Mouse (Mus musculus) midbrain, embryonic 16.5 days (tissue): ENCODE measurements around the gene Adra2b. TPM values are rescaled to one million over a fixed set of nuclear protein-coding genes. Genes with fewer than 3 reads are reported as not detected.

Experiments used
- ATAC-seq: fragments of 200-750 bp; cut with Nextera tagmentation; 2 replicates; pipeline ENCODE4 v1.8.0; 2017; ENCODE audit warnings: moderate TSS enrichment
- H3K27ac ChIP-seq: fragments of 300-500 bp; sonication (generic); 2 replicates; pipeline ENCODE4 v1.5.1; 2014; ENCODE audit warnings: mild to moderate bottlenecking, low read length, mixed read lengths
- H3K27me3 ChIP-seq: fragments of 300-500 bp; sonication (generic); 2 replicates; pipeline ENCODE4 v1.6.1; 2014; ENCODE audit warnings: low read depth, low read length, mixed read lengths; ENCODE audit not compliant: control insufficient read depth, insufficient read depth
- H3K36me3 ChIP-seq: fragments of 300-500 bp; sonication (generic); 2 replicates; pipeline ENCODE4 v1.6.1; 2014; ENCODE audit warnings: mild to moderate bottlenecking, low read length, moderate library complexity, mixed read lengths; ENCODE audit not compliant: control insufficient read depth, insufficient read depth
- H3K4me1 ChIP-seq: fragments of 300-500 bp; sonication (generic); 2 replicates; pipeline ENCODE4 v1.6.1; 2014; ENCODE audit warnings: mild to moderate bottlenecking, low read length, mixed read lengths; ENCODE audit not compliant: control insufficient read depth, insufficient read depth
- H3K4me2 ChIP-seq: fragments of 300-500 bp; sonication (generic); 2 replicates; pipeline ENCODE4 v1.6.1; 2014; ENCODE audit warnings: mild to moderate bottlenecking, low read length, mixed read lengths
- H3K4me3 ChIP-seq: fragments of 300-500 bp; sonication (generic); 2 replicates; pipeline ENCODE4 v1.5.1; 2014; ENCODE audit warnings: low read depth, mild to moderate bottlenecking, low read length, moderate library complexity, mixed read lengths
- H3K9ac ChIP-seq: fragments of 300-500 bp; sonication (generic); 2 replicates; pipeline ENCODE4 v1.6.1; 2014; ENCODE audit warnings: low read depth, low read length, mixed read lengths
- H3K9me3 ChIP-seq: fragments of 300-500 bp; sonication (generic); replicated peaks from 2 replicates; pipeline ENCODE4 v1.6.1; 2014; ENCODE audit warnings: mild to moderate bottlenecking, low read length, mixed read lengths; ENCODE audit not compliant: control insufficient read depth, poor library complexity, severe bottlenecking
- WGBS: fragments of 180-500 bp; shearing (Covaris S2); extraction: QIAGEN DNeasy Blood & Tissue Kit; methylation state at CpG from one replicate; pipeline ENCODE4 v1.1.7; 2014; 5-methylcytosine and 5-hydroxymethylcytosine counted together
- polyA plus RNA-seq: library from polyadenylated mRNA; unstranded; fragments of >200 nt; fragmentation: Nextera tagmentation; extraction: Ambion mirVana; gene quantifications from 2 replicates; pipeline ENCODE4 v1.2.1, GENCODE M21; 2015

Adra2b gene
- polyA plus RNA-seq, 1 experiment from 2014 or later = 0.20 TPM

DNA sequence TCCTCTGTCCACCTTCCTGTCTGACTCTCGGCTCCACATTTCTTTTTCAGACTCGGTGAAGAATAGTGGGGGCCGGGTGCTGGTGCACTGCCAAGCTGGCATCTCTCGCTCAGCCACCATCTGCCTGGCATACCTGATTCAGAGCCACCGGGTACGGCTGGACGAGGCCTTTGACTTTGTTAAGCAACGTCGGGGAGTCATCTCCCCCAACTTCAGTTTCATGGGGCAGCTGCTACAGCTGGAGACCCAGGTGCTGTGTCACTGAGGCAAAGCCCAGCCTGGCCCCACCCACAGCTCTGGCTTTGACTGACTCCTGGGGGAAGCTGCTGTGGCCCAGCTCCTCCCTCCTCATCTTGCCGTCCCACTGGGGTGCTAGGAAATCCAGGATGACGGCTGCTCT lies 25.5 kb upstream of the Adra2b start:
- H3K36me3 ChIP-seq = no peaks in the 10 kb centered on the region
- peak overlapping the region; percentile 93; the same call in 1 of the 2 replicates for H3K4me2 ChIP-seq
- H3K4me1 ChIP-seq = peaks cover 6% of the 10 kb centered on the region; the same call in 1 of the 2 replicates
- peaks cover 19% of the 10 kb centered on the region for H3K27me3 ChIP-seq
- no peak overlapping the region for H3K9ac ChIP-seq
- H3K4me3 ChIP-seq = no peak overlapping the region
- no peaks in the 10 kb centered on the region for H3K9me3 ChIP-seq
- 74% methylated on average over 11 of the region's 11 CpGs for WGBS
- no peak overlapping the region for H3K27ac ChIP-seq
- no peak for ATAC-seq

DNA sequence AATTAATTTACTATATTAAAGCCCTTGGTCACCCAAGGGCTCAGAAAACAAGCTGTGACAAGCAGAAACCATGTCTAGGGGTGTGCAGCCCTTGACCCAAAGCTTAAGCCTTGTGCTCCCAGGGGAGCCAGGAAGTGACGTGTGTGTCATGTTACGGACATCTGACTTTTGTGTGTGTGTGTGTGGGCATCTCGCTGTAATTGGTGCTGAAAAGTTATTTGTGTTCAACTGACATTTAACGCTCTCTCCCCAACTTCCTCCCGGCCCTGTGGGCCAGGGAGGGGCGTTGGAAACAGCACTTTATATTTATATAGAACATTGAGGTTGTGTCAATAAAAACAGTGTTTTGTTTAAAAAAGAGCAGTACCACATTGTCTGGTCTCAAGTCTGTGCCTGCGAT lies 25.0 kb upstream of the Adra2b start:
- Histone ChIP-seq H3K9ac (no peak overlapping the region), H3K9me3 (no peaks in the 10 kb centered on the region), H3K4me2 (no peak overlapping the region), H3K4me3 (no peak overlapping the region), H3K36me3 (no peaks in the 10 kb centered on the region), H3K27me3 (peaks cover 19% of the 10 kb centered on the region), H3K4me1 (peaks cover 6% of the 10 kb centered on the region; the same call in 1 of the 2 replicates), H3K27ac (no peak overlapping the region)
- ATAC-seq = no peak
- 72% methylated on average over 7 of the region's 7 CpGs for whole genome bisulfite sequencing

DNA sequence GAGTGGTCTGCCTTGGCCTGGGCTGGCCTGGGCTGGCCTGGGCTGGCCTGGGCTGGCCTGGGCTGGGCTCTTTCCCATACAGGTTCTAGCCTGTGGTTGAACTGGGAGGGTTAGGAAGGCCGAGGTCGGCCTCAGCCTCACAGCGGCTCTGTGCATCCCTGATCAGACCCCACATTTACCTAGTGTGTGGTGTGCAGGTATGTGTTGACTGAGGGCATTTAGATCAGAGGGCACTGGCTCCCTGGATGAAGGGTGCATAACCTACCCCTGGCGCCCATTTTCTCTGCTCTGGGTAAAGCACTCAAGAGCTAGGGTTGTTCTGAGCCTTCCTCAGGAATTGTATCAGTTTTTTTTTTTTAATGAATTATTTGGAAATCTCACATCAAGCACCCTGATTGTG lies 24.6 kb upstream of the Adra2b start, which contains the start of gene Astl:
Astl (plus strand) TSS at position 224 of the 400 bp plus-strand sequence.
- Histone ChIP-seq H3K4me1 (peaks cover 6% of the 10 kb centered on the region; the same call in 1 of the 2 replicates), H3K9me3 (no peaks in the 10 kb centered on the region), H3K27ac (no peak within 1 kb of the TSS), H3K27me3 (peaks cover 19% of the 10 kb centered on the region), H3K4me2 (peak within 1 kb of the TSS; percentile 93; the same call in 1 of the 2 replicates), H3K4me3 (no peak within 1 kb of the TSS), H3K36me3 (no peaks in the 10 kb centered on the region), H3K9ac (no peak within 1 kb of the TSS)
- 93% methylated on average over 4 of the region's 4 CpGs for WGBS
- ATAC-seq = no peak

DNA sequence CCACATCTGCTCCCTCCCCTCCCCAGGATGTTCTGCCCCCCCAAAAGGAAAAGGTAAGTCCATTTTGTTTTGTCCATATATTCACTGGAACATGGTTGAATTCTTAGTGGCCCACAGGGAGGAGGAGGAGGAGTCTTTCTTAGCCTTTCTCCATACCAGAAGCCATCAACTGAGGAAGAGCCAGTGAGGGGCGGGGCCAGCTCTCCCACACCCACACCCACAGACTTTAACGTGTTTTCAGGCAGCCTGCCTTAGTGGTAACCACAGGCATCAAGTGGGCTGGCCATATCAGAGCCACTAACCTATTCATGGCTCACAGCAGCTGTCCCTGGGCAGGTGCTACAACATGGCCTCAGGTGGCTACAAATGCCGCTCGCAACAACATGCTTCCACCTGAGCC lies 24.2 kb upstream of the Adra2b start:
- Histone ChIP-seq H3K4me1 (peaks cover 6% of the 10 kb centered on the region; the same call in 1 of the 2 replicates), H3K9ac (no peak overlapping the region), H3K27me3 (peaks cover 19% of the 10 kb centered on the region), H3K4me2 (no peak overlapping the region), H3K4me3 (no peak overlapping the region), H3K9me3 (no peaks in the 10 kb centered on the region), H3K27ac (no peak overlapping the region), H3K36me3 (no peaks in the 10 kb centered on the region)
- no peak for ATAC-seq
- WGBS = 69% methylated on average over 4 of the region's 4 CpGs

DNA sequence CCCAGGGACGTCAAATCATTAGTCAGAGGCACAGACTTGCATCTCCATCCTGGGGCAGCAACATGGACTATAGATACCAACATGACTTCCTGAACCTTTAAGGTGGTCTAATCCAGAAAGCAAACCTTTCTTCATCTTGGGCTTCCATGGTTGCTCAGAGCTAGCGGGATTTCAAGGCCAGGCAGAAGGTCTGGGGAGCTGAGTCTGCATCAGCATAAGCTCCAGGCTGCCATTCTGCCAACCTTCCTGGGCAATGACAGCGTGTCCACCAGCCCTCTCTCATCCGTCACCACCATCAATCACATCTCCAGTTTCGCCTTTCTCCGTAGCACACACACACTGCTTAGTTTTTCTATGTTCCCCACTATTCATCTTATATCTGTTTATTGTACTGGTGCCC lies 23.7 kb upstream of the Adra2b start:
- no peaks in the 10 kb centered on the region for H3K9me3 ChIP-seq
- no peak overlapping the region for H3K4me3 ChIP-seq
- H3K4me2 ChIP-seq = no peak overlapping the region
- peaks cover 6% of the 10 kb centered on the region; the same call in 1 of the 2 replicates for H3K4me1 ChIP-seq
- WGBS = 84% methylated on average over 6 of the region's 6 CpGs
- no peak overlapping the region for H3K9ac ChIP-seq
- H3K27me3 ChIP-seq = peaks cover 19% of the 10 kb centered on the region
- no peaks in the 10 kb centered on the region for H3K36me3 ChIP-seq
- no peak for ATAC-seq
- no peak overlapping the region for H3K27ac ChIP-seq

DNA sequence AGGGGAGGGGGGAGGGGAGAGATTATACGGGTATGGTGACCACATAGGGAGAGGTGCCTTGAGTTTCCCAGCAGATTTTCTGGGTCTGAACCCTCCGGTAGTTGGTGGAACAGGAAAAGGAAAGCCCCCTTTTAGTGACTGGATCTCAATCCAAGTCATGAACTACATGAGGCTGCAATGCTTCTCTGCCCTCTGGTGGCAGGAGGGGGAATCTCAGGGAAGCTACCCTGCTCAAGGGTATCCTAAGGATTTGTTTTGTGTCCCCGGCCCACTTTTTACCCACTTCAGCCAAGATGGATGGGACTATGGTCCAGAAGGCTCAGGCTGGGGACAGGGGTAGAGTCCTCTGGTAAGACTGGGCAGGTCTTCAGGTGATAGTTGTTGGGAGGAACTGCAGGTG lies 21.8 kb upstream of the Adra2b start:
- no peak for ATAC-seq
- 12% methylated on average over 3 of the region's 3 CpGs for WGBS

DNA sequence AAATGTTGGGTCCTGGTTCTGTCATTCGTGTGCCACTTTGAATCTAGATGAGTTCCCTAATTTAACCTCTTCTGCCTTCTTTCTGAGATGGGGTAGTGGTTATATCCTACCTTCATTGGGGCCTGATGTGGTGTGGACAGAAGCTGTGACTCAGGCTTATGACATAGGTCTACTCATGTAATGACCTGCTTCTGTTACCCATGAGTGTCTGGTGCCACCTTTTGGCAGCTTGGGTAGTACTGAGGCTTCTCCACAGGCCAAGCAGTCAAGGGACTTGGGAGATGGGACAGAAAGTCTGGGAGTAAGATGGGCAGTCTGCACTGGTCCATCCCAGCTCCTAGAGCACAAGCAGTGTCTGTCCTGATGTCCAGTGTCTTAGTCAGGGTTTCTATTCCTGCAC lies 16.7 kb upstream of the Adra2b start:
- H3K4me2 ChIP-seq = no peak overlapping the region
- no peak for ATAC-seq
- 77% methylated on average over 1 of the region's 1 CpGs for WGBS
- H3K27ac ChIP-seq = no peak overlapping the region
- no peaks in the 10 kb centered on the region for H3K4me1 ChIP-seq
- no peaks in the 10 kb centered on the region for H3K36me3 ChIP-seq
- peaks cover 2% of the 10 kb centered on the region; the same call in 1 of the 2 replicates for H3K27me3 ChIP-seq
- H3K9ac ChIP-seq = no peak overlapping the region
- H3K9me3 ChIP-seq = no peaks in the 10 kb centered on the region
- no peak overlapping the region for H3K4me3 ChIP-seq

More for the DNA sequence above, 21.8 kb upstream of the Adra2b start:
- Histone ChIP-seq H3K4me2 (no peak overlapping the region), H3K4me1 (no peaks in the 10 kb centered on the region), H3K9ac (no peak overlapping the region), H3K36me3 (no peaks in the 10 kb centered on the region), H3K27ac (no peak overlapping the region), H3K4me3 (no peak overlapping the region), H3K9me3 (no peaks in the 10 kb centered on the region), H3K27me3 (peaks cover 15% of the 10 kb centered on the region)

DNA sequence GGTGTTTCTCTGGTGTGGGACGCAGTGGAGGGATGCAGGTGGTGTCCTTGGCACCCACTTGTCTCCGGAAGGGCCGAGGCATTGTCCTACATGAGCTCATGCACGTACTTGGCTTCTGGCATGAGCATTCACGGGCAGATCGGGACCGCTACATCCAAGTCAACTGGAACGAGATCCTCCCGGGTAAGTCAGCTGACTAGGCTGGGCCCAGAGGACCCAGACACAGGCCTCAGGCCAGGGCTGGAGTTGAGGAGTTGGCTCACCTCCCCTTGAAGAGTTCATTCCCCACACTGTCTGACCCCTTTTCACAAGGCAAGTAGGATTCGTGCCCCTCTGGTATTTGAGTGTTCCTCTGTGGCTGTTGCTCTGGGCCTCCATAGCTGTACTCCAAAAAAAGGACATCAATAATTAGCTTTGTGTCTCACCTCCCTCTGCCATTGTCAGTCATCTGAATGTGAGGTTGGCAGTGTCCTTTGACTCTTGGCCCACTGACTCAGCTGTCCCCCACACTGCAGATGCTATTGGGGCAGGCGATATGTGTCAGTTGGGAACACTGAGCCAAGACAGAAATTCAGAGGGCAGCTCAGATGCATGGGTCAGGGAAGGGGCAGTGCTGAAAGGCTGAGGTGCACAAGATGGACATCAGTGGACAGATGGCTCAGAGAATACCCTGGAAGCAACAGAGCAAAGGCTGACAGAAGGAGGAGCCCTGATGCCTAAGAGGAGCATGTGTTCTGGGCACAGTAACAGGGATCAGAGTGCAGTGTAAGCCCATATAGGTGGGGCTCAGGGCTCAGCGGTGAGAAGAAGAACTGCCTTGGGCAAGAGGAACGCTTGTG lies 15.6 kb upstream of the Adra2b start:
- no peak overlapping the region for H3K27ac ChIP-seq
- 85% methylated on average over 13 of the region's 13 CpGs for WGBS
- no peak overlapping the region for H3K4me2 ChIP-seq
- H3K36me3 ChIP-seq = no peaks in the 10 kb centered on the region
- no peaks in the 10 kb centered on the region for H3K9me3 ChIP-seq
- ATAC-seq = no peak
- no peak overlapping the region for H3K4me3 ChIP-seq
- no peaks in the 10 kb centered on the region for H3K4me1 ChIP-seq
- H3K9ac ChIP-seq = no peak overlapping the region
- no peaks in the 10 kb centered on the region for H3K27me3 ChIP-seq

DNA sequence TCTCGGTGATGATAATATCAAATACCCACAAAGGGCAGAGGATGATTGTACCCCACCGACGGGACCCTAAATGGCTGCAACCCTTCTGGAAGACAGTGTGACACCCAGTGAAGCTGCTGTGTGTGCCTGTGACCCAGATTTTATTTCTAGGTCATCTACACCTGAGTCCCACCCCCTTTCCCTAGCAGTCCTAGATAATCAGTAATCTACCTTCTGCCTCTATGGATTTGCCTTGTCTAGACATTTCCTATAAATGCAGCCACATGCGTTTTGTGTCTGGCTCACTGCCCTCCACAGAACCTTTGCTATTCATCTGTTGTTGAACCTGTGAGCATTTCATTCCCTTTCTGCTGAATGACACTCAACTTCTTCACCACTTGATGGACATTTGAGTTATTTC lies 9.1 kb upstream of the Adra2b start:
- WGBS = 88% methylated on average over 4 of the region's 4 CpGs
- no peak for ATAC-seq

More for the DNA sequence above, 9.1 kb upstream of the Adra2b start:
- no peak overlapping the region for H3K27ac ChIP-seq
- no peak overlapping the region for H3K4me3 ChIP-seq
- H3K36me3 ChIP-seq = no peaks in the 10 kb centered on the region
- H3K4me2 ChIP-seq = no peak overlapping the region
- no peak overlapping the region for H3K9ac ChIP-seq
- 0 out of 2 replicates have a peak, but pooled peaks cover 2% of the 10 kb centered on the region for H3K27me3 ChIP-seq
- no peaks in the 10 kb centered on the region for H3K9me3 ChIP-seq
- no peaks in the 10 kb centered on the region for H3K4me1 ChIP-seq
